Mouse (Mus musculus) thymus, adult 2 months (tissue): ENCODE data around the gene Gm17387. TPM values are rescaled to one million over a fixed set of nuclear protein-coding genes. Genes with fewer than 3 reads are reported as not detected.

Source experiments
- DNase-seq: peaks from one replicate; pipeline ENCODE4 v3.0.0; 2021
- H3K27ac ChIP-seq: fragments of 200-500 bp; 2 replicates; pipeline ENCODE4 v1.5.1; 2012; ENCODE audit warnings: low read length, control low read depth; ENCODE audit not compliant: control insufficient read depth, insufficient read depth
- H3K27me3 ChIP-seq: fragments of 200-500 bp; 2 replicates; pipeline ENCODE4 v1.6.1; 2012; ENCODE audit warnings: mild to moderate bottlenecking, low read length, moderate library complexity, mixed read lengths; ENCODE audit not compliant: control insufficient read depth, insufficient read depth
- H3K36me3 ChIP-seq: fragments of 200-500 bp; 2 replicates; pipeline ENCODE4 v1.6.1; 2012; ENCODE audit warnings: mild to moderate bottlenecking, low read length, moderate library complexity; ENCODE audit not compliant: control insufficient read depth, insufficient read depth
- H3K4me1 ChIP-seq: fragments of 200-500 bp; replicated peaks from 2 replicates; pipeline ENCODE4 v1.6.1; 2012; ENCODE audit warnings: low read length; ENCODE audit not compliant: control insufficient read depth, insufficient read depth
- H3K4me3 ChIP-seq: fragments of 200-500 bp; 2 replicates; pipeline ENCODE4 v1.5.1; 2012; ENCODE audit warnings: mild to moderate bottlenecking, low read length, control low read depth, moderate library complexity; ENCODE audit not compliant: control insufficient read depth, insufficient read depth
- CTCF ChIP-seq: fragments of 200-500 bp; IDR thresholded peaks from 2 replicates; pipeline ENCODE4 v1.5.1; 2012; ENCODE audit warnings: mild to moderate bottlenecking, control low read depth, low read length, moderate library complexity, borderline replicate concordance; ENCODE audit not compliant: control insufficient read depth, poor library complexity, insufficient read depth; ENCODE audit errors: extremely low read depth
- POLR2A ChIP-seq: fragments of 200-500 bp; IDR thresholded peaks from 2 replicates; pipeline ENCODE4 v1.6.1; 2012; ENCODE audit warnings: mild to moderate bottlenecking, low read length, control low read depth, moderate library complexity; ENCODE audit not compliant: control insufficient read depth, poor library complexity, insufficient read depth; ENCODE audit errors: extremely low read depth
- WGBS: fragments of 180-500 bp; shearing (Covaris S2); methylation state at CpG from one replicate; pipeline ENCODE4 v1.1.7; 2018; 5-methylcytosine and 5-hydroxymethylcytosine counted together
- polyA plus RNA-seq: library from polyadenylated mRNA; depleted of rRNA; stranded (reverse); fragments of >200 nt; gene quantifications from 2 replicates; pipeline ENCODE4 v1.2.3, GENCODE M21; 2012

The Gm17387 gene
- polyA plus RNA-seq, 1 experiment: not detected

DNA sequence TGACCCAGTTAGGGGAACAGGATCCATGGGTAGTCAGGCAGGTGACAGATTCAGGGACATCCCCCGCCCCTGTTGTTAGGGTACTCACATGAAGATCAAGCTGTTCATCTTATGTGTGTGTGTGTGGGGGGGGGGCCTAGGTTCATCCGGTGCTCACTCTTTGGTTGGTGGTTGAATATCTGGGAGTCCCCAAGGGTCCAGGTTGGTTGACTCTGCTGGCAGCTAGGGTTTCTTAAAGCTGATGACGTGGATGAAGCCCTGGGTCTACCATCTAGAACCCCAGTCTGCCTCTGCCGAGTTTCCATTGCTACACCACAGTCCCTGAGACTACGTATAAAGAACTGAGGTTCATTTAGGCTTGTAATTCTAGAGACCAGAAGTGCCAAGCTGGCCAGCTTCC lies 9.9 kb upstream of the Gm17387 start:
- Histone ChIP-seq H3K27ac (no peak overlapping the region), H3K4me1 (no peaks in the 10 kb centered on the region), H3K27me3 (no peaks in the 10 kb centered on the region), H3K4me3 (no peak overlapping the region), H3K36me3 (no peaks in the 10 kb centered on the region)
- TF ChIP-seq POLR2A (no peak), CTCF (no peak)
- no peak for DNase-seq
- 96% methylated on average over 5 of the region's 5 CpGs for WGBS

DNA sequence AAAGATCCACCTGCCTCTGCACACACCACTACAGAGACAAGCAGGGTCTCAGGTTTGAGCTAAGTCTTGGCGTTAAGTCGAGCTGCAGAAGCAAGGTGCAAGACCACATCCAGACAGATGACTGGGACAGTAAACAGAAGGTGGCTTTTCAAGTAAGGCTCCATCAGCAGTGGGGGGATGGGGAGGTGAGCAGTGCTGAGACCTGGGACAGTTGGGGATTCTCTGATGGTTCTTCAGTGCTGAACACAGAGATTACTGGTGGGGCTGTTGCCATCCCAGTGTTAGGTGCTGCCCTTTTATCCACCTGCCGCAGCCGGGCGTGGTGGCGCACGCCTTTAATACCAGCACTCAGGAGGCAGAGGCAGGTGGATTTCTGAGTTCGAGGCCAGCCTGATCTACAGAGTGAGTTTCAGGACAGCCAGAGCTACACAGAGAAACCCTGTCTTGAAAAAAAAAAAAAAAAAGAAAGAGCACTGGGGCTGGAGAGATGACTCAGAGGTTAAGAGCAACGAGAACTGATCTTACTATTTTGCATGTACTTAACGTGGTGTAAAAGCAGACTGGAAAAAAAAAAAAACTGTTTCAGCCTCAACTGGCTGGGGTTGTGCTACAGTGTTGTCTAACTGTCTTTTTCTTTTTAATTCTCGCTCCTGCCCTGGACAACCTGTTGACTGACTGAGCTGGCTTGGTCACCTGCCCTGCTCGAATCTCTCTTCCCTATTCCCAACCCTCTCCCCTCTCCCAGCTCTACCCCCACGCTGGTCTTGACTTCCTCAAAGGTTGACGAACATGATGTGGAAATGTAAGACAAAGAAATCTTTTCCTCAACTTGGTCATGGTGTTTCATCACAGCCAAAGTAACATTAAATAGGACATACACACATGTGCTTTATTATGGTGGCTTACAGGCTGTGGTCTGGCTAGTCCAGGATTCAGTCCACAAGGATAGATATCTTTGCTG lies 7.2 kb upstream of the Gm17387 start:
- TF ChIP-seq CTCF: no peak
- TF ChIP-seq POLR2A: no peak

DNA sequence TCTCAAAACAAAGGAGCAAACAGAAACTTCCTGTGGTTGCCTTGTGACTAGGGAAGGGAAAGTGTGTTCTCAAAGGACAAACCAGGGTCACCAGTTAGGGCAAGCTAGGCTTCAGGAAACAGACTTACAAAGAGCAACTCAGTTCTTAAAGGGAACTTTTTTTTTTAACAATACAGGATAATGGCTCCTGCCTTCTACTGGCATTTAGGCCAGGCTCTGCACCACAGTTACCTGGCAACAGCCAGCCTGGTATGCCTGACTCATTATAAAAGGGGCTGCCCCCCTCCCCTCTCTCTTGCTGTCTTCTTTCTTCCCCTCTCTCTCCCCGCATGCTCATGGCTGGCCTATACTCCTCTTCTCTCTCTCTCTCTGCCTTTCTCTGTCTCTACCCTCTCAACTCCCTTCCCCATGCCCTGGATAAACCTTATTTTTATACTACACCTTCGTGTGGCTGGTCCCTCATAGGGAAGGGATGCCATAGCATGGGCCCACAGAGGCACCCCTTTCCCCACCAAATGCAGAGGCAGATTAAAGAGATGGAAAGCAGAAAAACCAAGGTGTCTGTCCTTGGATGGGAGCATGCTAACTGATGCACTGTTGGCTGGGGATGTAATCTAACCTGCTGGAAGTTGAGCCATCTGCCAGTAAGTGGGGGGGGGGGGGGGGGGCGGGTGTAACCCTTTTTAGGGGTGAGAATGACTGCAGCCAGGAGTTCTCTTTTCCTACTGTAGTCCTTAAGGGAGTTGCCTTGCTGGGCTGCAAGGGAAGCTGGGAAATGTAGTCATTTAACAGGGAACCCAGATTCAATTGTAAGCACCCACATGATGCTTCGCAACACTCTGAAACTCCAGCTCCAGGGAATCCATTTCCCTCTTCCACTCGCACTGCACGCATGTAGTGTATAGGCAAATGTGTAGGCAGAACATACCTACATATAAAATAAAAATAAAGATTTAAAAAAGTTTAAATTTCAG lies 3.8 kb upstream of the Gm17387 start:
- 60% methylated on average over 6 of the region's 6 CpGs for WGBS
- Histone ChIP-seq H3K4me3 (no peak overlapping the region), H3K4me1 (no peaks in the 10 kb centered on the region), H3K27me3 (no peaks in the 10 kb centered on the region), H3K27ac (no peak overlapping the region), H3K36me3 (no peaks in the 10 kb centered on the region)
- no peak for DNase-seq
- no peak for TF ChIP-seq CTCF
- no peak for TF ChIP-seq POLR2A

More for the DNA sequence above, 7.2 kb upstream of the Gm17387 start:
- Histone ChIP-seq H3K4me3 (no peak overlapping the region), H3K27ac (no peak overlapping the region), H3K36me3 (no peaks in the 10 kb centered on the region), H3K4me1 (no peaks in the 10 kb centered on the region), H3K27me3 (no peaks in the 10 kb centered on the region)
- DNase-seq: no peak
- WGBS: 78% methylated on average over 14 of the region's 14 CpGs

DNA sequence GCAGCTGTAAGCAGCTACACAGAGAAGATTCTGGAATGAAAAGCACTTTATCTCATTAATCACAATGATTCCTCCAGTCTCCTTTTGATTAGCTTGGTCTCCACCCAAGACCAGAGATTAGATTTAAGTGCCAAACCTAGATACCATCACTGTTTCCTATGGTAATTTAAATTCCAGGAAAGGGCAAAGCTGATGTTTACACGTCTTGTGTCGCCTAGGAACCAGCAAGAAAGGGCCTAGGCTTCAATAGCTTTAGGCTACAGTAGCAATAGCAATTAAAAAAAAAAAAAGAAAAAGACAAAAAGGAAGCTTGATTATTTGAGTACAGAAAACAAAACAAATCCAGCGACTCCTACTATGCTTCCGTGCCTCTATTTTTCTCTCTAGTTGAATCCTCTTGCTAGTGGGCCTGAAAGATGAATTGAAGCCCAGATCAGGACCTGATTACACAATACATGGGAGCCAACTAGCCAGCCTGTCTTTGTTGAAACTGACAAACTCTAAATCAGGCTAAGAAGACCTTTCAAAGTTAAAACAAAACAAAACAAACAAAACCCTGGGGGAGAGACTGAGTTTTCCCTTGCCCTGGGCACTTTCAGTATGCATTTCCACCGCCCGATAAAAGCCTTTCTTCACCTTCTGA lies 2.7 kb upstream of the Gm17387 start:
- no peak for DNase-seq
- H3K27me3 ChIP-seq: no peaks in the 10 kb centered on the region
- no peak overlapping the region for H3K27ac ChIP-seq
- 91% methylated on average over 6 of the region's 6 CpGs for WGBS
- H3K4me1 ChIP-seq: no peaks in the 10 kb centered on the region
- no peaks in the 10 kb centered on the region for H3K36me3 ChIP-seq
- no peak overlapping the region for H3K4me3 ChIP-seq
- TF ChIP-seq CTCF: no peak
- no peak for TF ChIP-seq POLR2A

DNA sequence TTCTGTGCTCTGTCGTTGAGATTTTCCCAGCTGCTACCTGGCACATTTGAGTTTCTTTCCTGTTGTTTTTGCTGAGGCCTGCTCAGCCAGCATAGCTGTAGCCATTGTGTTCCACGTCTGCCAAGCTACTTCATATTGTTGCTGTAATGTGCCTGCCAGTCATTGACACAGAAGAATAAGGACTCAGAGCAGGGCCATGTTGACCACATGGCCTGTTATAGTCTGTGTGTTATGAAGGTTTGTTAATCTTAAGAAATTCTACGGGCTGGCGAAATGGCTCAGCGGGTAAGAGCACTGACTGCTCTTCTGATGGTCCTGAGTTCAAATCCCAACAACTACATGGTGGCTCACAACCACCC lies 2.2 kb upstream of the Gm17387 start:
- WGBS: 91% methylated on average over 5 of the region's 5 CpGs
- TF ChIP-seq POLR2A: no peak
- no peak for TF ChIP-seq CTCF
- no peak overlapping the region for H3K27ac ChIP-seq
- no peaks in the 10 kb centered on the region for H3K36me3 ChIP-seq
- no peaks in the 10 kb centered on the region for H3K4me1 ChIP-seq
- no peak overlapping the region for H3K4me3 ChIP-seq
- DNase-seq: no peak
- H3K27me3 ChIP-seq: no peaks in the 10 kb centered on the region

DNA sequence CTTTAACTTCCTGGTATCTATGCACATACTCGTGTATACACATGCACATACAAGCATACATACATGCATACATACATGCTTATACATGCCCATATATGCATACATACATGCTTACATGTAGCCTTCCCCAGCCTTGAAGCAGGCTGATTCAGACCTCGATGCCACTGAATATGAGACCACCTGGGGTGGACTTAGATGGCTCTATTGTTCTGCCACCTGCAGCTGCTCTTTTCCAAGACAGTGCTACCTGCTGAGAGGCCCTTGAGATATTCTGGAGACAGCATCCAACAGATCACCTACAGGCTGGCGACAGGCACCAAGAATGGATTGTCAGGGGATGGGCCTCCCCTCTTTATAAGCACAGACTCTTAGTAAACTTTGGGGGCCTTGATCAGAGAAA lies 1.5 kb downstream of the Gm17387 start:
- no peak for DNase-seq
- WGBS: 77% methylated on average over 3 of the region's 3 CpGs
- Histone ChIP-seq H3K4me3 (no peak overlapping the region), H3K27me3 (no peaks in the 10 kb centered on the region), H3K27ac (no peak overlapping the region), H3K4me1 (no peaks in the 10 kb centered on the region), H3K36me3 (no peaks in the 10 kb centered on the region)
- TF ChIP-seq POLR2A (no peak), CTCF (no peak)
